ENCODE assay signal across 8 mouse cellular contexts in the genomic region with DNA sequence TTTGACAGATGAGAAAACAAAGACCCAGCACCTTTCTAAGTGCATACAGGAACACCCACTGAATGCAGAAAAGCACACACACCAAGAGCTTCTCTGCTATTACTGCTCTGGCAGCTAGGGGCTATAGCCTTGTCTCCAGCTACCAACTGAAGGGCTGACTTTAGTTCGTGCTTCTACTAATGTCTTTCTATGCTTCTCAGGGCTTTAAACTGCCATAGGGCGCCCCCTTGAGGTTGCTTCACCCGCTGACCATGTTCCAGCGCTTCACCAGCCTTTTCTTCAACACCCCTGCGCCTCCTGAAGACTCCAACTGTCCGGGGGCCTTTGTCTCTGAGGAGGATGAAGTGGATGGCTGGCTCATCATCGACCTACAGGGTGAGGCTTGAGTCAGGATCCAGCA. TPM values are rescaled to one million over a fixed set of nuclear protein-coding genes. Genes with fewer than 3 reads are reported as not detected.
DNase-seq lines count a peak whose midpoint lies in the region; TF ChIP-seq lines count a peak whose summit lies in the region.

No protein-coding gene starts in this region.

- peak; percentile 74 for TF ChIP-seq CTCF in lung, adult 2 months (IDR thresholded peaks at IDR 0.05; ENCODE audit: insufficient read depth, low read length)
- TF ChIP-seq CTCF in olfactory bulb, adult 2 months (IDR thresholded peaks at IDR 0.05; ENCODE audit: insufficient read depth, low read depth, low read length) = peak; percentile 80

- no peak for TF ChIP-seq POLR2A in lung, adult 2 months (IDR thresholded peaks at IDR 0.05; ENCODE audit: borderline replicate concordance, extremely low read depth, low read depth, low read length)
- no peak for TF ChIP-seq POLR2A in olfactory bulb, adult 2 months (IDR thresholded peaks at IDR 0.05; ENCODE audit: insufficient read depth, low read depth, low read length)

- H3K4me1 ChIP-seq in lung, adult 2 months (ENCODE audit: control insufficient read depth, insufficient read depth, low read length) = peaks cover 6% of the 10 kb centered on the region
- H3K4me1 ChIP-seq in olfactory bulb, adult 2 months (ENCODE audit: control insufficient read depth, insufficient read depth, low read length) = peaks cover 31% of the 10 kb centered on the region

- H3K27ac ChIP-seq in olfactory bulb, adult 2 months (ENCODE audit: insufficient read depth, low read depth, low read length) = no peak overlapping the region

- 19% methylated on average over 7 of the region's 7 CpGs for WGBS in lung, adult 2 months
- WGBS in olfactory bulb, adult 2 months = 10% methylated on average over 7 of the region's 7 CpGs

- no peak overlapping the region for H3K4me3 ChIP-seq in lung, adult 2 months (replicated peaks; ENCODE audit: extremely low read depth, low read depth, low read length)
- H3K4me3 ChIP-seq in olfactory bulb, adult 2 months (ENCODE audit: insufficient read depth, low read depth, low read length) = no peak overlapping the region

- DNase-seq in 416B (ENCODE audit: low read depth) (peak; percentile 91), WW6 (ENCODE audit: low read depth, low spot score) (peak; percentile 73)
- DNase-seq in cerebellum, postnatal 36 days = peak; percentile 88
- peak; percentile 67 for DNase-seq in gastrocnemius, postnatal 25 days
- DNase-seq in kidney, postnatal 36 days = peak; percentile 87 to 93
- peak; percentile 84 for DNase-seq in lung, adult 2 months
- peak; percentile 83 for DNase-seq in thymus, postnatal 0 days (ENCODE audit: low spot score)

RNA-seq across cellular contexts. Expression of gene Trp53inp2, which starts 4.2 kb away (rescaled TPM):
- 100 to 1,000 TPM; 406 to 449 TPM for total RNA-seq in gastrocnemius, postnatal 25 days (2021)
- polyA plus RNA-seq in lung, adult 2 months (2012; rRNA removed) = 184 and 237 TPM in 2 replicates
- polyA plus RNA-seq in olfactory bulb, adult 2 months (2012; ENCODE audit: insufficient read depth, insufficient read length, low replicate concordance, missing spikeins) = 154 TPM in 1 of 2 replicates, not detected in the other
- 6.9 and 9.6 TPM in 2 replicates for polyA plus RNA-seq in thymus, postnatal 0 days (2015; fragmentation: Nextera tagmentation; extraction: Ambion mirVana)

RNA-seq across cellular contexts. Expression of gene Pigu, which starts 27.9 kb away (rescaled TPM):
- 10 to 100 TPM; 19.7 to 24.9 TPM for total RNA-seq in gastrocnemius, postnatal 25 days (2021)
- 33.3 and 42.4 TPM in 2 replicates for polyA plus RNA-seq in lung, adult 2 months (2012; rRNA removed)
- not detected in 2 replicates for polyA plus RNA-seq in olfactory bulb, adult 2 months (2012; ENCODE audit: insufficient read depth, insufficient read length, low replicate concordance, missing spikeins)
- polyA plus RNA-seq in thymus, postnatal 0 days (2015; fragmentation: Nextera tagmentation; extraction: Ambion mirVana) = 30.7 and 39.2 TPM in 2 replicates
